Mouse (Mus musculus) fat pad, adult 2 months (tissue): Measurements from ENCODE around the gene Slc9a1.

Source experiments
- DNase-seq: peaks from one replicate; pipeline ENCODE4 v3.0.0-alpha.2; 2011; ENCODE audit warnings: low read depth, low spot score; ENCODE audit errors: extremely low read depth

The Slc9a1 gene

GRCm38 (mm10) chr4:133432560-133433171 lies 63.2 kb downstream of the Slc9a1 start:
- DNase-seq: no peak

- DNase-seq: no peak
Observed at GRCm38 (mm10) chr4:133435921-133436320, 66.4 kb downstream of the Slc9a1 start.

DNA sequence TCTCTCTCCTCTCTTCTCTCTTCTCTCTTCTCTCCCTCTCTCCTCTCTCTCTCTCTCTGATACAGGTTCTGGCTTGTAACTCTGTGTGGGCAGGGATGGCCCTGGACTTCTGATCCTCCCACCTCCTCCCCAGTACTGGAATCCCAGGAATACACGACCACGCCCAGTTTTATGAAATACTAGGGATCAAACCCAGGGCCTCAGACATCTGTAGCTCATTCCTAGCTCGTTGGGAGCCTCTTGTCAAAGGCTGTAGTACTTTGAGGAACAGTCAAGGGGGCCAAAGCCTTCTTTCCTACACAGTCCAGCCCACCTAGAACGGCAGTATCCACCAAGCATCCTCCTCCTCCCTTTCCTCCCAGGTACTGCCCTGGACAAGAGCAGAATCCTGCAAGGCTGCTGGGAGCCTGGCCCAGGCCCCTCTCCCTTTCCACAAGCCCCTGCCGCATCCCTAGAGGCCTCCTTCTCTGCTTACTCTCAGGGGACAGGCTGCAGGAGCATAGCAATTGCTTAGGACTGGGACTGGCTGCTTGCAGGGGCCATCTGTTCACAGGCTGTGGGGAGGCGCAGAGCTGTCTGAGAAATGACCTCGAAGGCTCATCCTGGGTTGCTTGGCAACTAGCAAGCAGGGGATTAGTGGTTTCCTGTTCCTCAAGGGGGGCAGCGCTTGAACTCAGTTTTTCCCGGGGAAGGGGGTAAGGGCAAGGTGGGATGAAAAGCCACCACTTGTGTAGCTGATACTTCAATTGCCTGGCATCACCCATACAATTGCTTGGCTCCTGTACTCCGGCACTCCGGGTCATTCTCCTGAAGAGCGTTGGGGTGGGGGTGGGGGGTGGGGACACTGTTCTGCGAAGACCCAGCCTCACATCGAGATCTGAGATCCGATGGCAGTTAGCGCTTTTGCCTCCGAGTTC lies 70.2 kb downstream of the Slc9a1 start:
- DNase-seq: no peak

DNA sequence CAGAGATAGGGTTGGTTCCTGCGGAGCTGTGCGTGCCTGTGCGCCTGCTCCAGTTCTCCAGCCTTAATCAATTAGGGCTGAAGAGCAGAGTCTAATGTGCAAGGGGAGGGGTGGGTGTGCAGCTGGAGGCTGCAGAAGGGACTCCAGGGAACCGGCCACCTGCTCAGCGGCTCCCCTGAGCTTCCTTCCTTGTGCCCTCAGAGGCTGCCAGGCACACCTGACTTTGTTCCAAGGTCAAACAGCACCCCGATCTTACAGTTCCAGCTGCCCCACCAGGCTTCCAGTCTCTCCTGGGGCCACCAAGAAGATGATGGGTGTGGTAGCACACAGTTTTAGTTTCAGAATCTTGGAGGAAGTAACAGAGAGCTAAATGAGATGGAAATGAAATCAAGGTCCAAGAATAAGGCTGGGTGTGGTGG lies 70.9 kb downstream of the Slc9a1 start:
- no peak for DNase-seq

- DNase-seq: no peak
Observed at GRCm38 (mm10) chr4:133442194-133442593, 72.7 kb downstream of the Slc9a1 start.

GRCm38 (mm10) chr4:133443085-133443484 lies 73.6 kb downstream of the Slc9a1 start:
- no peak for DNase-seq

DNA sequence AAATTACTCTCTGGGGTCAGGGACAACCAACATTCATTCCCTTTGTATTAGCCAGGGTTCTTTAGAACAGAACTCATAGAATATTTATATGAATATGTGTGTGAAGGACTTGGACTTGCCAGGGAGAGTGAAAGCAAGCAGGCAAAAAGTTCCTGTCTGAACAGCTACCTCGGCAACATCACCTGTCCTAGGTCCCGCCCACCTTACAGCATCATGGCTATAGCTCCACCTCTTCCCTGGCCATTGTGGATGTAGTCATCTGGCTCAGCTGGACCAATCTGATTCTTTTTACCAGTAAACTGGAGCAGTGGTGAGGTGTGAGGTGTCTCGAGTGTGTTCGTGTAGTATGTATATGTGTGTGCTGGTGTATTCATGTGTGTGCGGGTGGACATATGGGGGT lies 76.2 kb downstream of the Slc9a1 start:
- no peak for DNase-seq

GRCm38 (mm10) chr4:133447366-133447765 lies 77.9 kb downstream of the Slc9a1 start:
- no peak for DNase-seq

DNA sequence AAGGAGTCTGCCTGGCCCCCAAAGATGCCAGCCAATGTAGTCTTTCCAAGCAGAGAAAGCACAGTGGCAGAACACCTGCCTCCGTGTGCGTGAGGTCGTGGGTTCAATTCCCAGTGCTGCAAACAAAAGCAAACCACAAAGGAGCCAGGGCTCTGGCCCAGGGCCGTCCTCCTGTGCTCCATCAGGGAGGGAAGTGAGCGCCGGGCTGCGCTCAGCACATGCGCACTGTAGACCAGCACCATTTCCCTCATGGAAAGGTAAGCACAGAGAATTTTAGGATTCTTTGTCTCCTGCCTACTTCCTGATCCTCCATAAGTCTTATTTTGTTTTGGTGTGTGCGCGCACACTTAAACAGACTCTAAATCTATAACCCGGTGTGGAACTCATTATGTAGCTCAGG lies 78.5 kb downstream of the Slc9a1 start:
- DNase-seq: no peak

GRCm38 (mm10) chr4:133448708-133449388 lies 79.3 kb downstream of the Slc9a1 start:
- DNase-seq: no peak

DNA sequence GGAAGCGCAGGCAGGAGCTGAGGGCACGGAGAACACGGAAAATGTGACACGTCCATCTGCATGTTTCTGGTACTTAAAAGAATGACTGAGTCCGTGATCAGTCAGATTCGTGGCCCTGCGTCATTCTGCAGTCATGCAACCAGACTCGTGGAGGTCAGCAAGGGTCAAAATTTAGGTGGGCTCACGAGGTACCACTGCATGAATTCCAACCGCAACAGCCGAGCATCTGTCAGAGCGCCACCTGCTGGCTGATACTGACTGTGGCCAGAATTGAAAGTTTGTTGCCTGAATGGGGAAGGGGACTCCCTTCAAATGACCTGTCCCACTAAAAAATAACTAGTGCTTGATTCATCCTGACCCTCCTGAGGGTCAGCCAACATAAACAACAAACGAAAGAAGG lies 80.2 kb downstream of the Slc9a1 start:
- DNase-seq: no peak

- DNase-seq: no peak
Observed at GRCm38 (mm10) chr4:133451536-133451935, 82.0 kb downstream of the Slc9a1 start.

DNA sequence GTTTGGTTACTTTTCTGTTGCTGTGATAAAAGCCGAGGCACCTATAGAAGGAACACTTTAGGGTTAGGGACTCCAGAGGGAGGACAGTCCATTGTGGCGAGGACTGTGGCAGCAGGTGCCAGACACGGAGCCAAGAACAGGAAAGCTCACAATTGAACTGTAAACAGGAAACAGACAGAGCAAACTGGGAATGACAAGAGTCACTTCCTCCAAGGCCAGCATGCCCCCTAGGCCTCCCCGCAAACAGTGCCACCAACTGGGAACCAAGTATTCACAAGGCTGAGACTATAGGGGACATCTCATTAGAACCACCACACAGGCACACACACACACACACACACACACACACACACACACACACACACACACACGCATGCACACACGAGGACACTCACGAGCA lies 82.9 kb downstream of the Slc9a1 start:
- no peak for DNase-seq

- DNase-seq: no peak
Observed at GRCm38 (mm10) chr4:133458044-133458443, 88.5 kb downstream of the Slc9a1 start.

GRCm38 (mm10) chr4:133460006-133460405 lies 90.5 kb downstream of the Slc9a1 start:
- DNase-seq: no peak

DNA sequence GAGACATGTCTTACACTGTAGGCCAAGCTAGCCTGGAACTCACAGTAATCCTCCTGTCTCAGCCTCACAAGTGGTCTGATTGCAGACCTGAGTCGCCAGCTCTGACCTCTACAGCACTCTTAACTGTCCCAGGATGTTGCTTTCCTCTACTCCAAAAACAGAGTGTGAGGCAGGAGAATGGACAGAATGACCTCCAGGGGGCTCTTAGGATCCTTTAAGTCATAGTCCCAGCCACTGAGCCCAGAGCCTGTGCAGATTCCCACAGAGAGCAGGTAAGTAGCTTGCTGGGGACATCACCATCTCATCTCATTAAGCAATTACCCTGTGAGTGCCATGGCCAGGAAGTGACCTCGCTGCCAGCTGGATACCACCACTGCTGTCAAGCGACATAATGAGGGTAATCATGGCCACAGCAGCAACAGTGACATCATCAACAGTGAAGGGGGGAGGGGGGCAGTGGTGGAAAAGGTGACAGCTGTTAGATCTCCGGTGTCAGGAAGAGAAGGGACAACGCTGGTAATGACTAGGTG lies 91.4 kb downstream of the Slc9a1 start:
- no peak for DNase-seq

DNA sequence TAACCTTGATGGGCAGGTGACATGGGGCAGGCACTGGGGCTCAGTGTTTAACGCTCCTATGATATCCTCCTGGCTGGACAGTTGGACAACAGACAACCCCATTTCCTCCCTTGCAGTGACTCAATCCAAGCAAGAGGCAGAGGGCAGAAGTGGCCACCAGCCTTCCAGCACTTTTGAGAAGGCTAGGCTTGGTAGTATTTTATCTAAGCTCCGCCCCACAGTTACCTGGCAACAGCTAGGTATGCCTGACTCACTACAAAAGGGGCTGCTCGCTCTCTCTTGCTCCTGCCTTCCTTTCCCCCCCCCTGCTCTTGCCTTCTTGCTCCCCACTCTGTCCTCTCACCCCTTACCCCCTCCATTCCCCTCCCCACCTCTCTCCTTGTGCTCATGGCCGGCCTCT lies 91.9 kb downstream of the Slc9a1 start:
- DNase-seq: no peak

GRCm38 (mm10) chr4:133463184-133463583 lies 93.7 kb downstream of the Slc9a1 start:
- DNase-seq: no peak

- no peak for DNase-seq
Observed at GRCm38 (mm10) chr4:133468080-133468479, 98.6 kb downstream of the Slc9a1 start.

GRCm38 (mm10) chr4:133469122-133469521 lies 99.6 kb downstream of the Slc9a1 start:
- DNase-seq: no peak

GRCm38 (mm10) chr4:133471135-133471821 lies 101.8 kb downstream of the Slc9a1 start:
- DNase-seq: no peak
